In the genomic region with DNA sequence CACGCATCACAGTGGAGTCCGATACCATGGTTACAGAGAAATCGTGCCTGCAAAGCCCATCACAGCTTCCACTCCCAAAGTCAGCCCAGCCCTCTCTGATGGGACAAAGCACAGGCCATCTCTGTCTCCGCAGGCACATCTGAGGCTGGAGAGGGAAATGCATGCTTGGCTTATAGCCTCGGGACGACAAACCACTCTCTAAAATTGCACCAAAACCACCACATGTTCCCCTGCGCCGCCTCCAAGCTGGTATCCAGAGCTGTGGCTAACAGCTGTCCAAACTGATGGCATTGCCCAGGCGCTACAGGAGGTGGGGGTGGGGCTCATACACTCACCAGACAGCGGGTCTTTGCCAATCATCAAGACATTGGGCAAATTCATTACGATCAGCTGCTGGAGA, we compare ENCODE assay signal across 15 mouse cellular contexts. TPM values are rescaled to one million over a fixed set of nuclear protein-coding genes. Genes with fewer than 3 reads are reported as not detected.
DNase-seq lines count a peak whose midpoint lies in the region; ATAC-seq and TF ChIP-seq lines count a peak whose summit lies in the region.
"Had no signal": no experiment of that assay in that cellular context is flagged by ENCODE, and none has a peak within 500 bp of the region (broad histone marks: within the 10 kb centered on the region; RNA-seq: fewer than 3 reads in every experiment).

No protein-coding gene starts in this region.

- 62% methylated on average over 11 of the region's 11 CpGs for WGBS in forebrain, postnatal 0 days
- WGBS in forebrain, embryonic 15.5 days, result 71% methylated on average over 11 of the region's 11 CpGs
- 77% methylated on average over 11 of the region's 11 CpGs for WGBS in midbrain, embryonic 13.5 days
- WGBS in midbrain, embryonic 10.5 days, result 89% methylated on average over 11 of the region's 11 CpGs
- 47% methylated on average over 11 of the region's 11 CpGs for WGBS in hindbrain, embryonic 16.5 days
- WGBS in neural tube, embryonic 14.5 days, result 46% methylated on average over 11 of the region's 11 CpGs

- H3K9ac ChIP-seq in forebrain, postnatal 0 days, result no peak overlapping the region; the same call in 1 of the 2 replicates
- H3K9ac ChIP-seq in forebrain, embryonic 15.5 days (replicated peaks), result no peak overlapping the region
- H3K9ac ChIP-seq in midbrain, embryonic 13.5 days (replicated peaks), result no peak overlapping the region
- no peak overlapping the region for H3K9ac ChIP-seq in hindbrain, embryonic 16.5 days (ENCODE audit: low read depth, low read length)
- H3K9ac ChIP-seq in neural tube, embryonic 14.5 days (replicated peaks; ENCODE audit: low read depth, low read length), result no peak overlapping the region
- H3K9ac ChIP-seq: lung, embryonic 15.5 days had no signal

- H3K4me3 ChIP-seq in forebrain, postnatal 0 days (ENCODE audit: low read depth, low read length), result no peak overlapping the region
- no peak overlapping the region for H3K4me3 ChIP-seq in forebrain, embryonic 15.5 days
- H3K4me3 ChIP-seq in midbrain, embryonic 13.5 days (replicated peaks), result no peak overlapping the region
- H3K4me3 ChIP-seq in midbrain, embryonic 10.5 days, result no peak overlapping the region
- no peak overlapping the region for H3K4me3 ChIP-seq in hindbrain, embryonic 16.5 days (ENCODE audit: low read length)
- H3K4me3 ChIP-seq in neural tube, embryonic 14.5 days (ENCODE audit: low read depth, low read length), result no peak overlapping the region
- H3K4me3 ChIP-seq: lung, embryonic 15.5 days; megakaryocyte, embryonic 14.5 days had no signal

- H3K9me3 ChIP-seq in forebrain, postnatal 0 days (ENCODE audit: low read length), result no peaks in the 10 kb centered on the region
- H3K9me3 ChIP-seq in forebrain, embryonic 15.5 days, result no peaks in the 10 kb centered on the region
- H3K9me3 ChIP-seq in midbrain, embryonic 13.5 days, result no peaks in the 10 kb centered on the region
- no peaks in the 10 kb centered on the region for H3K9me3 ChIP-seq in midbrain, embryonic 10.5 days (replicated peaks)
- H3K9me3 ChIP-seq in hindbrain, embryonic 16.5 days (ENCODE audit: control insufficient read depth, low read length), result no peaks in the 10 kb centered on the region
- H3K9me3 ChIP-seq in neural tube, embryonic 14.5 days (ENCODE audit: control insufficient read depth, low read length), result no peaks in the 10 kb centered on the region
- H3K9me3 ChIP-seq: lung, embryonic 15.5 days had no signal

- no peaks in the 10 kb centered on the region for H3K36me3 ChIP-seq in forebrain, postnatal 0 days (ENCODE audit: insufficient read depth)
- no peaks in the 10 kb centered on the region for H3K36me3 ChIP-seq in forebrain, embryonic 15.5 days
- H3K36me3 ChIP-seq in midbrain, embryonic 13.5 days, result peaks cover 3% of the 10 kb centered on the region; the same call in 1 of the 2 replicates
- H3K36me3 ChIP-seq in midbrain, embryonic 10.5 days, result peaks cover 30% of the 10 kb centered on the region
- no peaks in the 10 kb centered on the region for H3K36me3 ChIP-seq in hindbrain, embryonic 16.5 days (ENCODE audit: control insufficient read depth, insufficient read depth, low read length)
- H3K36me3 ChIP-seq in neural tube, embryonic 14.5 days (ENCODE audit: control insufficient read depth, insufficient read depth, low read length), result no peaks in the 10 kb centered on the region
- H3K36me3 ChIP-seq: lung, embryonic 15.5 days had no signal

- peak; percentile 45 for DNase-seq in forebrain, postnatal 0 days
- no peak for DNase-seq in midbrain, embryonic 10.5 days (ENCODE audit: low spot score)
- no peak for DNase-seq in cerebellum, postnatal 36 days
- no peak for DNase-seq in frontal cortex, postnatal 36 days (ENCODE audit: low spot score in 2 of 2)
- DNase-seq: adrenal gland, postnatal 36 days; cerebellum, adult 11-12 months; kidney, postnatal 25 days; thymus, adult 18-20 months had no signal

- ATAC-seq in forebrain, postnatal 0 days, result peak; percentile 25; the same call in 1 of the 2 replicates
- no peak for ATAC-seq in forebrain, embryonic 15.5 days (replicated peaks)
- peak; percentile 25; the same call in 1 of the 2 replicates for ATAC-seq in midbrain, embryonic 13.5 days
- ATAC-seq in hindbrain, embryonic 16.5 days, result peak; percentile 24; the same call in 1 of the 2 replicates
- ATAC-seq in neural tube, embryonic 14.5 days (ENCODE audit: low read depth), result peak; percentile 35
- ATAC-seq: intestine, postnatal 0 days had no signal

- TF ChIP-seq CTCF in forebrain, postnatal 0 days (IDR thresholded peaks at IDR 0.05; ENCODE audit: low read depth), result no peak

- H3K4me2 ChIP-seq in forebrain, postnatal 0 days (ENCODE audit: low read depth), result no peak overlapping the region
- no peak overlapping the region for H3K4me2 ChIP-seq in forebrain, embryonic 15.5 days (replicated peaks)
- no peak overlapping the region for H3K4me2 ChIP-seq in midbrain, embryonic 13.5 days (replicated peaks)
- H3K4me2 ChIP-seq in hindbrain, embryonic 16.5 days (ENCODE audit: low read length), result no peak overlapping the region
- no peak overlapping the region for H3K4me2 ChIP-seq in neural tube, embryonic 14.5 days (ENCODE audit: low read depth, low read length)
- H3K4me2 ChIP-seq: lung, embryonic 15.5 days had no signal

- H3K4me1 ChIP-seq in forebrain, postnatal 0 days (ENCODE audit: insufficient read depth), result peaks cover 48% of the 10 kb centered on the region
- H3K4me1 ChIP-seq in forebrain, embryonic 15.5 days, result peaks cover 76% of the 10 kb centered on the region
- peaks cover 60% of the 10 kb centered on the region for H3K4me1 ChIP-seq in midbrain, embryonic 13.5 days (replicated peaks)
- H3K4me1 ChIP-seq in midbrain, embryonic 10.5 days, result peaks cover 62% of the 10 kb centered on the region
- peaks cover 27% of the 10 kb centered on the region for H3K4me1 ChIP-seq in hindbrain, embryonic 16.5 days (ENCODE audit: control insufficient read depth, insufficient read depth, low read depth, low read length)
- H3K4me1 ChIP-seq in neural tube, embryonic 14.5 days (ENCODE audit: control insufficient read depth, insufficient read depth, low read length), result peaks cover 15% of the 10 kb centered on the region; the same call in 1 of the 2 replicates

- H3K27ac ChIP-seq in forebrain, postnatal 0 days (ENCODE audit: low read depth, low read length), result peak overlapping the region; percentile 1; the same call in 1 of the 2 replicates
- H3K27ac ChIP-seq in forebrain, embryonic 15.5 days (replicated peaks), result no peak overlapping the region
- H3K27ac ChIP-seq in midbrain, embryonic 13.5 days, result 0 out of 2 replicates have a peak overlapping the region, but pooled peaks have one; percentile 20
- no peak overlapping the region for H3K27ac ChIP-seq in midbrain, embryonic 10.5 days (replicated peaks)
- no peak overlapping the region for H3K27ac ChIP-seq in hindbrain, embryonic 16.5 days (ENCODE audit: low read depth, low read length)
- H3K27ac ChIP-seq in neural tube, embryonic 14.5 days (ENCODE audit: low read depth, low read length), result peak overlapping the region; percentile 2; the same call in 1 of the 2 replicates
- H3K27ac ChIP-seq: lung, embryonic 15.5 days had no signal

- no peaks in the 10 kb centered on the region for H3K27me3 ChIP-seq in forebrain, postnatal 0 days (ENCODE audit: insufficient read depth, low read length)
- no peaks in the 10 kb centered on the region for H3K27me3 ChIP-seq in forebrain, embryonic 15.5 days
- no peaks in the 10 kb centered on the region for H3K27me3 ChIP-seq in midbrain, embryonic 13.5 days
- H3K27me3 ChIP-seq in midbrain, embryonic 10.5 days (ENCODE audit: low read depth, poor library complexity, severe bottlenecking), result peaks cover 1% of the 10 kb centered on the region; the same call in 1 of the 2 replicates
- no peaks in the 10 kb centered on the region for H3K27me3 ChIP-seq in hindbrain, embryonic 16.5 days (replicated peaks; ENCODE audit: control insufficient read depth, insufficient read depth, low read length)
- H3K27me3 ChIP-seq in neural tube, embryonic 14.5 days (ENCODE audit: control insufficient read depth, insufficient read depth, low read length), result no peaks in the 10 kb centered on the region
- H3K27me3 ChIP-seq: lung, embryonic 15.5 days had no signal

RNA-seq across cellular contexts. Expression of gene Ccdc88c, which starts 45.3 kb away (rescaled TPM):
- total RNA-seq in forebrain, postnatal 0 days (2014; rRNA removed), result 31.3 and 31.5 TPM in 2 replicates
- 12.4 and 14.6 TPM in 2 replicates for polyA plus RNA-seq in forebrain, postnatal 0 days (2015; fragmentation: Nextera tagmentation; extraction: Ambion mirVana)
- 18.3 and 20.3 TPM in 2 replicates for polyA plus RNA-seq in forebrain, embryonic 15.5 days (2015; fragmentation: Nextera tagmentation; extraction: Ambion mirVana)
- 15.6 and 16.5 TPM in 2 replicates for polyA plus RNA-seq in midbrain, embryonic 13.5 days (2015; fragmentation: Nextera tagmentation; extraction: Ambion mirVana)
- polyA plus RNA-seq in midbrain, embryonic 10.5 days (2016; fragmentation: Nextera tagmentation; extraction: Ambion mirVana), result 14.8 and 15.8 TPM in 2 replicates
- 9.0 and 10.9 TPM in 2 replicates for polyA plus RNA-seq in hindbrain, embryonic 16.5 days (2015; fragmentation: Nextera tagmentation; extraction: Ambion mirVana)
- polyA plus RNA-seq in neural tube, embryonic 14.5 days (2014; fragmentation: Nextera tagmentation; extraction: Ambion mirVana), result 13.6 and 14.6 TPM in 2 replicates

Comparison
In these comparisons a context has a peak if more than half of its experiments do, and no peak if none do; other contexts are left out.
1. H3K27ac ChIP-seq: peak in forebrain, postnatal 0 days (single experiment), midbrain, embryonic 13.5 days (single experiment) and neural tube, embryonic 14.5 days (single experiment); none in forebrain, embryonic 15.5 days (single experiment), midbrain, embryonic 10.5 days (single experiment) and hindbrain, embryonic 16.5 days (single experiment).